Mouse (Mus musculus) regulatory T cell (primary cell): ENCODE results near the gene Tnfaip8l2.
"Not testable (repeated sequence)": the region's sequence is repeated elsewhere in the genome, so short reads cannot be mapped to it uniquely, and the experiment has no call there.

ENCODE experiments used
- in situ Hi-C: fragments of 300-600 bp; cut with MboI, MseI; formaldehyde crosslinking; loops from one replicate; pipeline ENCODE4 v1.15.1; 2025; ENCODE audit warnings: high pct_unique_total_duplicates

Gene Tnfaip8l2

DNA sequence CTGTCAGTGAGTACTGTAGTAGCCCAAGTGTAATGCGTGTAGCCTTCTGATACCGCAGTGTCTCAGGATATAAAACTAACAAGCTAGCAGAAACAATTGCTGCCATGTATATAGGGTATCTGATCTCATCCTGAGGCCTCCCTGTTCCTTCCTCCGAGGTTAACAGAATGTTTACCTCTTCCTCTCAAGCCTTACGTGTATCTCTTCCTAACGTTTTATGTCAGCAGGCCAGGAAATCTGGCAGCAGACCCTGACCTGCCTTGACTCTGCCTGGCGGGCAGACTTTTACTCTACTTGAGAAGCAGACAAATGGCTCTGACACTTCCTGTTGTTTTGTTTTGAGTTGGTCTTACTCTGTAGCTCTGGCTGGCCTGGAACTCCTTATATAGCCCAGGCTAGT, 20.6 kb downstream of the Tnfaip8l2 start:
- in situ Hi-C loops: no loop called here

DNA sequence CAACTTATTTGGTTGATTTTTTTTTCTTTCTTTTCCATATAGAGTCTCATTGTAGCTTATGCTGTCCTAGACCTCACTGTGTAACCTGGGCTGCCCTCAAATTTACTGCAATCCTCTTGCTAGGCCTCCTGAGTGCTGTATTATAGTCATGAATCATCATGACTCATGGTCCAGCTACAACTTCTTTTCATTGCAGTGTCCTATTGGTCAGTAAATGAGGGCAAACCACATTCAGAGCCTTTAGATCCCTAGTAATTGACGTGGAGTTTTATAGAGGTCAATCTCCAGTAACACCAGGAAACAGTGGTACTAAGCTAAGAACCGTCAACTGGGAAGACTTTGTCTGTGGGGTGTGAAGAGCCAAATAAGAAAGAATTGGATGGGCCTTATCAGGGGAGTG, 24.4 kb downstream of the Tnfaip8l2 start:
- in situ Hi-C loops: no loop called here

DNA sequence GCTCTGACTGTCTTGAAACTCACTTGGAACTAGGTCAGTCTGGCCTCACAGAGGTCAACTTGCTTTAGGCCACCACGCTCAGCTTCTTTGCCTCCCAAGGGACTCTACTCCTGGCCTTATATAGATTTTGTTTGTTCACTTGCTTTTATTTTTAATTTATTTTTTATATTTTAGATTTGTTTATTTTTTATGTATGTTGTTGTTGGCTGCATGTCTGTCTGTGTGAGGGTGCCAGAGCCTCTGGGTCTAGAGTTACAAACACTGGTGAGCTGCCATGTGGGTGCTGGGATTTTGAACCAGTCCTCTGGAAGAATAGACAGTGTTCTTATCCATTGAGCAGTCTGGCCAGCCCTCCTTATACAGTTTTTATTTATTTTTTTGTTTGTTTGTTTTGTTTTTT, 29.4 kb downstream of the Tnfaip8l2 start:
- in situ Hi-C loops: no loop called here

DNA sequence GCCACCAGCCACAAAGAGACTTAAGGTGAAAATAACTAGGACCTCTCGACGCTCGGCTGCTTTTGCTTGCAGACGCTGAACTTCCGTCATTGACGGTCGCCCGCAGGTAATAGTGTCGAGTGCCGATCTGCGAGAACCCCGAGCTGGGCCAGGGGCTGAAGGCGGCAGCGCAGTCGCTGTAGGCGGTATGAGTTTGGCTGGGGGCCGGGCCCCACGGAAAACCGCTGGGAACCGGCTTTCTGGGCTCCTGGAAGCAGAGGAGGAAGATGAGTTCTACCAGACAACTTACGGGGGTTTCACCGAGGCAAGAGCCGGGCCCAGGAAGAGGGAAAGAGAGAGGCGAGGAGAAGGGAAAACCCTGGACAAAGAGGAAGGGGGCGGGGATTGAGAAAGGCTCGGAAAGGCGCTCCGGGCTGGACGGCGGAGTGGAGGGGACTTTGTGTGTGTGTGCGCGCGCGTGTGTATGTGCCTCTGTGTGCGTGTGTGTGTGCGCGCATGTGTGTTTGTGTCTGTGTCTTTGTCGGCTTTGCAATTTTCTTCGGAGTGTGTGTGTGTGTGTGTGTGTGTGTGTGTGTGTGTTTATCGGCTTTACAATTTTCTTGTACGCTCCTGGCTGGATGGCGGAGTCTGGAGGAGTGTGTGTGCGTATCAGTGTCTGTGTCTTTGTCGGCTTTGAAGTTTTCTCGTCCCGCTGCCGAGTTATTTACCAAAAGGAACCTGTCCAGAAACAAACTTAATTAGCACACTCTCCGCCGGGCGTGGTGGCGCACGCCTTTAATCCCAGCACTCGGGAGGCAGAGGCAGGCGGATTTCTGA, 31.0 kb downstream of the Tnfaip8l2 start, which contains the start of gene Vps72:
Vps72 (plus strand) TSS at position 112 of the 816 bp plus-strand sequence.
- in situ Hi-C loops: no loop called here

DNA sequence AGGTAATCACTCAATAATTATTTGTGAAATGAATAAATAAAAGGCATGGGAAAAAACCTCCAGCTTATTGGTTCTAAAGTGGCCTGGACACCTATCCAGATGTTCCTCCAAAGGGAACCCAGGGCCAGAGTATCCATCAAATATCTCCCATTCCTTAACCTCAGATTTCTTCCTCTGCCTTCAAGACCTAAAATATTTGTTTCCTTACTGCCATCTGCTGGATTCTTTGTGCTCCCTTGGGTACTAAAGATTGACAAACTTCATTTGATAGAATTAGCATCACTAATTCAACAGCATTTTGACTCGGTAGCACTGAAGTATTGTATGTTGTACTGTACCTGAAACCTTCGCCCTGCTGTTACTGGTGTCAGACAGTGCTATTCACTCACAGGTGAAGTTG, 34.3 kb downstream of the Tnfaip8l2 start:
- in situ Hi-C loops: no loop called here

DNA sequence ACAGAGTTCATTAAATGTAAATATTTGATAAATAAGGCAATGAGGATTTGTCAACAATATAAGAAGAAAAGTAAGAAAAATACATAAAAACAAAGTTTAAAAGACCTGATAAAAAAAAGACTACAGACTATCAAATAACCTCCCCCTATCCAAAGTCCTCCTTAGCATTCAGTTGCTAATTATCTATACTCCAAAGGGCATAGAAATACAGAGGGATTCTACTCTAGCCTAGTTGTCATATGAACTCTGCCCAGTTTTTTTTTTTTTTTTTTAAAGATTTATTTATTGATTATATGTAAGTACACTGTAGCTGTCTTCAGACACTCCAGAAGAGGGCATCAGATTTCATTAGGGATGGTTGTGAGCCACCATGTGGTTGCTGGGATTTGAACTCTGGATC, 34.9 kb downstream of the Tnfaip8l2 start:
- in situ Hi-C loops: not testable (repeated sequence)

DNA sequence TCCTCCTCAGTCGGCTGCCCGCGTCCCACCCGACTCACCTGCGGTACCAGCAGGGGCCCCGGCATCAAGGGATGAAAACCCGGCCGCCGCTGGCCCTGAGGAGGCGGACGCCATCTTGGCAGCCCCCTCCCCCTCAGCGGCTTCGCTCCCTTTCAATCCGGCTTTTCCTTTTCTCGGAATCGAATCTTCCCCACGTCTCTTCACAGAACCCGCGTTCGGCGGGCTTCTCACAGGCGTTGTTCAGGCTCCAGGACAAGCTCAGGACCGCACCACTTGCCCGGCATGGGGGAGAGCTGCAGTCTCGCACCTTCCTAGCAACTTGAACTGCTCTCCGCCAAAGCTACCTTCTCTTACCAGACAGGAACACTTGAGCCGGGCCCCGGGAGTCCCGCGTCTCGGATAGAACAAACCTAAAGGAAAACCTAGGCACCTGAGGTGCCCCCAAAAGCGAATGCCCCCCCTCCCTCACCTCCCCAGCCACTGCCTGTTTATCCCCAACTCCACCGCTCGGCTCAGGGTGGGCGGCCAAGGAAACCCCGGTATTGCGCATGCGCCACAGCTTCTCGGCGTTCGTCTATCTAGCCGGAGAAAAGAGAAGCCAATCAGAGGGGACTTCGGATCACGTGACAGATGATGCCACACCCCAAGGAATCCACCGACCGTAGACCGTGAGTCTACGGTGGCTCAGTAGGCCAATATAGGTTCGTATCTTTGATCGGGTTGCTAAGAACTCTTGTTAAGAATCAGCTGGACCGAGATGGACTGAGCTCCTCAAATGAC, 35.6 kb downstream of the Tnfaip8l2 start, which contains the start of gene Pip5k1a:
Pip5k1a (minus strand) TSS at position 593 of the 780 bp plus-strand sequence.
- in situ Hi-C loops: no loop called here

DNA sequence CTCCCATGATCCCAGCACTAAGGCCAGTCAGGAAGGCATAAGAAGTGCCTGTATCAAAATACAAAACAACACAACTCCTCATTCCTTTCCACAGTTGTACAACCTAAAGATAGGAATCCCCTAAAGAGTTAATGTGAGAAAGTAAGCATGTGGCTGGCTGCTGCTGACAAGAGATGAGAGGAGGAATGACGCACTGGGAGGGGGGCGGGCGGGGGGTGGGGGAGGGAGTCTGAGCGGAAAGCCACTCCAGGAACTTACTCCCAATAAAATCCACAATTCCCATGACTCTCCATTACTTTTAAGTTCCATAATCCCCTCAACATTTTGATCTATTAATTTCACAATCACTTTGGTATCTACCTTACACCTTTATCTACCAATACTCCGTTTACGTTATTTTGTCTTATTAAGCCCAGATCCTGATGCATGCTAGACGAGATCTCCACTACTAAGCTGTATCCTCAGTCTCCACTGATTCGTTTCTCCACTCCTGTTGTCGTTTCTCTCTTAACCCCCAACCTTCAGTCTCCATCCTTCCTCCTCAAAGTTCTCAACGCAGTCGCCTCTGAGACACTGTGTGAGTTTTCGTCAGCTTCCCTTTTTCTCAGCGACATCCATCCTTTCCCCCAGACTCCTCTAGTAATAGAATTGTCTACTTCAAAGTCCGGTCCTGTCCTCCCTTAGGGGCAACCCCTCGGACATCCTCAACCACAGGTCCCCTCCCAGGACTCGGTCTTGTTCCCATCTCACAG, 36.4 kb downstream of the Tnfaip8l2 start:
- in situ Hi-C loops: no loop called here

DNA sequence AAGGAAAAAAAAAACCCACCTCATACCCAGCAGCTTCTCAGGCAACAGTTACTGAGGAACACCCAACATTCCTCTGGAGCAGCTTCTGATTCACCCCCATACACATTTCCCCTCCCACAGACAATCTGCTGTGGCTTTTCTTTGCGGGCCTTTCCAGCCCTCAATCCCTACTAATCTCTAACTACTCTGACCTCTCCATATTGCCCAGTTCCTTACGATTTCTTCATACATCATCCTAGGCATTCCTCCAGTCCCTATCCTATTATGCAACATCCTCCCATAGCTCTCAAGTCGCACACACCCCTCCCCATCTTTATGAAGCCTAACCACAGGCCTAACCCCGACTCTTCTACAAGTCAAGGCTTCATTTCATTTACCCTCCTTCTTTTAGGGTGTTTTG, 37.0 kb downstream of the Tnfaip8l2 start:
- in situ Hi-C loops: no loop called here

DNA sequence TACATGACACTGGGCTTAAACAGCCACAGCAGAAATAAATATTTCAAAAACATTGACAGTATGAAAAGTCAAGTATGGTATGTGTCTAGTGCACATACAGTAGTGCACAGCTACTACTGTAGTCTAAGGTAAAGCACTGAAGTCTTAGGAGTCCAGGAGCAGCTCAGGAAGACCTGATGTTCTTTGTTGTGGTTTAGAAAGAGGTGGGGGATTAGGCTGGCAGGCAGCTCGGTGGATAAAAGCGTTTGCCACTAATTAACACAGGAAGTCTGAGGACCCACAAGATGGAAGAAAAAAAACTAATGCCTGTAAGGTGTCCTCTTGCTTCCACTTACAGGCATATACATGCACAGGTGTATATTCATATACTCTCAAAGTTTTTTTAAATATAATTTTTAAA, 41.3 kb downstream of the Tnfaip8l2 start:
- in situ Hi-C loops: no loop called here
